Mouse (Mus musculus): ENCODE results near the gene Phb2. TPM values are rescaled to one million over a fixed set of nuclear protein-coding genes. Genes with fewer than 3 reads are reported as not detected.

Gene Phb2
- polyA plus RNA-seq, 1 experiment: not detected

DNA sequence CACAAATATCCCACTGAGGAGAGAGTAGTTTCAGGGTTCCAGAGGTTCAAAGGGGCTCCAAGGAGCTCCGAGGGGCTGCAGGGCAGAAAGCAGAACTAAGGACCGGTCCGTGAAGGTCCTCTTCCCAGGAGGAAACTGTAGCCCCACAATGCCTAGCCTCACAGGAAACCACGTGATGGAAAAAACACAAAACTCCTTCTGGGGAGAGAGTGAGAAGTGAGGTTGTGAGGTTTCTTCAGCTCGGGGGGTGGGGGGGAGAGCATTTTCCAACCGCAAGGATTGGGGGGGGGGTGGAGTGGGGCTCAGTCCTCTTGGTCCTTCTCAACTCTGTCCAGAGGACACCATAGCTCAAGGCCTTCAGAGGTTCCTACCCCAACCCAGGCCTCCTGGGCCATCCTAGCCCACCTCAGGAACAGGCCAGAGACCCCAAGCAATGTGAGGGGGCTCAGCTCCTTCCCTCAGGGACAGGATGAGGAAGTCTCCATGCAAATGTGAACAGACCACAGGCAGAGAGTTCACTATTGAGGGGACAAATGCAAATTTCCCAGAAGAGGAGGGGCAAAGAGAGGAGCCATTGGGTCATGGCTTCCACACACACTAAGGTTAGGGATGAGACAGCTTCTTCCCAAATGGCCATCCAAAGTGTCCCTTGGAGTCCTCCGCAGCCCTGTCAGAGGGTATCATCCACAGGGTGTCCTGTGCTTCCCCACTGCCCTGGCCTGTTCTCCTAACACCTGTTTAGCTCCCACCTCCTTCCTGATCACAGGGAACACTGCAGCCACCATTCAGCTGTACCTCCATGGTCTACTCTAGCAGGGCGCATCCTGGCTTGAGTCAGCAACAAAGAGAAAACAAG, 17.9 kb downstream of the Phb2 start:
- TF ChIP-seq POLR2A (IDR thresholded peaks at IDR 0.05; ENCODE audit: insufficient read depth, low read depth, low read length) (no peak), CTCF (IDR thresholded peaks at IDR 0.05; ENCODE audit: insufficient read depth, low read depth, low read length) (no peak)
- Histone ChIP-seq H3K27ac (ENCODE audit: insufficient read depth, low read depth, low read length) (no peak overlapping the region), H3K4me3 (ENCODE audit: insufficient read depth, low read depth, low read length) (no peak overlapping the region), H3K4me1 (ENCODE audit: control insufficient read depth, insufficient read depth, low read length) (peaks cover 4% of the 10 kb centered on the region; the same call in 1 of the 2 replicates)
- 88% methylated on average over 8 of the region's 8 CpGs for WGBS

DNA sequence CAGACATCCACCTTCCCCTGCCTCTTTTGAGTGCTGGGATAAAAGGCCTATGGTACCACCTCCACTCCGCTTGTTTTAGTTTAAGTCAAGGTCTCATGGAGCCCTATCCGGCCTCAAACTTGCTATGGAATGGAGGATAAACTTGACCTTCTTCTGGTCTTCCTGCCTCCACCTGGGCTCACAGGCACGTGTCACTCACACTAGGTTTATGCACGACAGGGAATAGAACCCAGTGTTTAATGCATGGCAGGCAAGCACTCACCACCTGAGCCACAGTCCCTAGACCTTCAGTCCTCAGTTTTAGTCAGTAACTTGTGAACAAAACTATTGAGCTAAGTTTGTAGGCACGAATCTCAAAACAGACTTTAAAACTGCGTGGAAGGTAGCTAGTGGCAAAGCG, 18.9 kb downstream of the Phb2 start:
- Histone ChIP-seq H3K4me1 (ENCODE audit: control insufficient read depth, insufficient read depth, low read length) (peaks cover 4% of the 10 kb centered on the region; the same call in 1 of the 2 replicates), H3K27ac (ENCODE audit: insufficient read depth, low read depth, low read length) (no peak overlapping the region), H3K4me3 (ENCODE audit: insufficient read depth, low read depth, low read length) (no peak overlapping the region)
- TF ChIP-seq CTCF (IDR thresholded peaks at IDR 0.05; ENCODE audit: insufficient read depth, low read depth, low read length) (no peak), POLR2A (IDR thresholded peaks at IDR 0.05; ENCODE audit: insufficient read depth, low read depth, low read length) (no peak)
- 86% methylated on average over 7 of the region's 7 CpGs for WGBS

DNA sequence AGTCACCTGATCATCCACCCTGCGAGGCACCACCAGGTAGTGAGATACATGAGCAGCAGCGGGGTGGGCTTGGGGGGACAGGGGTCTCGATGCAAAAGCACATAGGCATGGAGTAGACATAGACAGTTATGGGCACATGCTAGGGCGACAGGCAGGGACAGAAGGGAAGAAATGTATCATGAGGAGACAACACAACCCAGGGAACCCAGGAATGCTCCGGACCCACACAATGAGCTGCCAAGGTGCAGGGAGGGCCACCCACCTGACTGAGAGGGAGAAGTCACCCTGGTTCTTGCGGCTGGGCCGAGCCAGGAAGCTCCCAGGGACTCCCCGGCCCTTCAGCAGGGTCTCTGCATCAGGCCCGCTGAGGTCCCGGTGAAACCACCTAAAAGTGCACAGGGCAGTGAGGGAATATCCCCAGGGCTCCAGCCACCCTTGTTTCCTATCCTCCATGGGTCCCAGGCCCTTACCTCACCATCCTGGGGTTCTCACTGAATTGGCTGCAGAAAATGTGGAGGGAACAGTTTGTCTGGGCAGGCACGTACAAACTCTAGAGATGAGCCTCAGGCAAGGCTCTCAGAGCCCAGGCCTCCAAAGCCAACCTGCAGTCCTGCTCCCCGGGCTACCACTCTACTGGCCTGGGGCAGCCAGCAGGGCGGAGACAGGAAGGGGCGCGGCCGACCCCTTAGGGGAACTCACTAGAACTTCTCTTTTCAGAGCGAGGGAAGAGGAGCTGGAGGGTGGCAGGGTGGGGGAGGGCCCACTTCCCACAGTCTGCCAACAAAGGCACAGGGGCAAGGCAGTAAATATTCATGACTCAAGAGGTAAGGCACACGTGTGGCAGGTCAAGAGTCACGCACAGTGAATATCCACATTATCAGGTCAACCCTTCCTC, 20.6 kb downstream of the Phb2 start:
- Histone ChIP-seq H3K4me3 (ENCODE audit: insufficient read depth, low read depth, low read length) (no peak overlapping the region; the same call in 1 of the 2 replicates), H3K27ac (ENCODE audit: insufficient read depth, low read depth, low read length) (no peak overlapping the region), H3K4me1 (ENCODE audit: control insufficient read depth, insufficient read depth, low read length) (peaks cover 4% of the 10 kb centered on the region; the same call in 1 of the 2 replicates)
- 63% methylated on average over 19 of the region's 19 CpGs for WGBS
- TF ChIP-seq POLR2A (IDR thresholded peaks at IDR 0.05; ENCODE audit: insufficient read depth, low read depth, low read length) (no peak), CTCF (IDR thresholded peaks at IDR 0.05; ENCODE audit: insufficient read depth, low read depth, low read length) (no peak)

DNA sequence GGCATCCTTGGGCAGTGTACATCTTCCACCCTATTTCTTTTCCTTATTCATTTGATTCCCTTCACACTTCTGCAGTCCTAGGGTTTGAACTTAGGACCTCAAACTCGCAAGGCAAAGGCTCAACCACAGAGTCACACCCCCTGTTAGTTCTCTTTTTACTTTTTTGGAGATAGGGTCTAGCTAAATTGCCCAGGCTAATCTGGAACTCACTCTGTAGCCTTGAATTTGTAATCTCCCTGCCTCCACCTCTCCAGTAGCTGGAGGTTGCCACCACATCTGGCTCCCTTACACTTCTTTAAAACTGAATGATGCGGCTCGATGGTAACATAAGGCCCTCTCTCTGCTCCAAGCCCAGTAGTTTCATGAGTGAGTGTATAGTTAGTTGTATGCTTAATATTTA, 22.3 kb downstream of the Phb2 start:
- Histone ChIP-seq H3K4me3 (ENCODE audit: insufficient read depth, low read depth, low read length) (no peak overlapping the region), H3K27ac (ENCODE audit: insufficient read depth, low read depth, low read length) (no peak overlapping the region), H3K4me1 (ENCODE audit: control insufficient read depth, insufficient read depth, low read length) (peaks cover 15% of the 10 kb centered on the region)
- TF ChIP-seq CTCF (IDR thresholded peaks at IDR 0.05; ENCODE audit: insufficient read depth, low read depth, low read length) (no peak), POLR2A (IDR thresholded peaks at IDR 0.05; ENCODE audit: insufficient read depth, low read depth, low read length) (no peak)
- WGBS: 91% methylated on average over 3 of the region's 3 CpGs

DNA sequence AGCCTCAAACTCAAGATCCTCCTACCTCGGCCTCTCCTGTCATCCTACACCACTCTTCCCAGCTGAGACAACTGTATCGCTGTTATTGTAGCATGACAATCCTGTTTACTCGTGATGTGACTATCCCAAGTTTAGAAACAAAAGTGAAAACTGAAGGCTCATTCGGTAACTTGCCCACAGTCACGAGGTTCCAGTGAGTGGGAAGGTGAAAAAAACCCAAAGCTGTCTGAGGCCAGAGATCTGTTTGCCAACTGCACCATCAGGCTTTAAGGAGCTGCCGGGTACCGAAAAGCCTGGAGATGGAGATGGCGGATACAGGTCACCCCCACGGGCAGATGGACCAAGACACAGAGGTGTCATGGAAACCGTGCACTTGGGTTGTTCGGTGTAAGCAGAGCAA, 24.9 kb downstream of the Phb2 start:
- TF ChIP-seq CTCF (IDR thresholded peaks at IDR 0.05; ENCODE audit: insufficient read depth, low read depth, low read length) (no peak), POLR2A (IDR thresholded peaks at IDR 0.05; ENCODE audit: insufficient read depth, low read depth, low read length) (no peak)
- H3K4me3 ChIP-seq (ENCODE audit: insufficient read depth, low read depth, low read length): no peak overlapping the region
- 86% methylated on average over 11 of the region's 11 CpGs for WGBS

DNA sequence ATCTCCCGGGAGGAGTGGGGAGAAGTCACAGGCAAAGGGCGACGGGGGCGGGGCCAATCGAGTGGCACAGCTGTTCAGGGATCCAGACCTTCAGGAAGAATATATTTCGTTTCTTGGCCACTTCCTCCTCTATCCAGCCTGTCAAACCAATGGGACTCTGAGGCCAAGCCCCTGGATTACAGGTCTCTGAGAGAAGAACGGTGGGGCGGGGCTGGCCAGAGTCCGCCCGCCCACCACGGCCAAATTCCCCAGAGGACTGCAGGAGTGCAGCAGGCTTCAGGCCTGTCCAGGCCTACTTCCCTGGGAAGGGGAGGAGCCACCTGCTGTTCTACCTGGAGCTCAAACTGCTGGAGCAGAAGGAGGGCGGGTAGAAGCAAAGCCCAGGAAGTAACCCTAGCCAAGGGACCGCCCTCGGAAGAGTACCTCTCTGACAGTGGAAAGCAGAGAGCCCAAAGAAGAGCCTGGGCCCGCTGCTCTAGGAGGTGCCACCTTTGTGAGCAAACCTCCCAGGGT, 26.4 kb downstream of the Phb2 start, which contains the start of gene Ptpn6:
TSS of gene Ptpn6 (minus strand) at position 204 of the 513 bp plus-strand sequence.
- no peak for TF ChIP-seq CTCF (IDR thresholded peaks at IDR 0.05; ENCODE audit: insufficient read depth, low read depth, low read length)
- no peak for TF ChIP-seq POLR2A (IDR thresholded peaks at IDR 0.05; ENCODE audit: insufficient read depth, low read depth, low read length)
- H3K27ac ChIP-seq (ENCODE audit: insufficient read depth, low read depth, low read length): no peak within 1 kb of the TSS
- H3K4me1 ChIP-seq (ENCODE audit: control insufficient read depth, insufficient read depth, low read length): peaks cover 25% of the 10 kb centered on the region
- 40% methylated on average over 15 of the region's 15 CpGs for WGBS
- H3K4me3 ChIP-seq (ENCODE audit: insufficient read depth, low read depth, low read length): no peak within 1 kb of the TSS

More for the DNA sequence above, 24.9 kb downstream of the Phb2 start:
- no peak overlapping the region for H3K27ac ChIP-seq (ENCODE audit: insufficient read depth, low read depth, low read length)
- peaks cover 23% of the 10 kb centered on the region for H3K4me1 ChIP-seq (ENCODE audit: control insufficient read depth, insufficient read depth, low read length)

DNA sequence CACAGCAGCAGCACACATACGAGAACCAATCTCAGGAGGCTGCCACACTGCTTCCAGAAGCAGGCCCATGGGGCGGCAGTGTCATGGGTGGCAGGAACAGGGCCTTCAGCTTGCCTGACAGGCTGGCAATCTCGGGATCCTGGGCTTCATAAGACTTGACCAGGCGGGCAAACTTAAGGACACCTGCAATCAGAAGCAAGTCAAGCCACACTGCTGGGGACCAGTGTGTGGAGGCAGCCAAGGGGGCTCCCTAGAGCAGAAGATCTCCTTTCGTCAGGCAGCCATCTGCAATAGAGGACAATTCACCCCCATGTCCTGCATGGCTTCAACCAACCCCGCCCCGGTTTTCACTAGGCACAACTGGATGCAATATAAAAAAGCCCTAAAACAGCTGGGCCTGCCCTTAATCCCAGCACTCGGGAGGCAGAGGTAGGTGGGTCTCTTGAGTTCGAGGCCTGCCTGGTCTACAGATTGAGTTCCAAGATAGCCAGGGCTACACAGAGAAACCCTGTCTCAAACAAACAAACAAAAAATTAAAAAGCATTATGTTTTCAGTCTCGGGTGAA, 27.2 kb downstream of the Phb2 start:
- H3K4me1 ChIP-seq (ENCODE audit: control insufficient read depth, insufficient read depth, low read length): peaks cover 28% of the 10 kb centered on the region
- 69% methylated on average over 10 of the region's 10 CpGs for WGBS
- no peak overlapping the region for H3K4me3 ChIP-seq (ENCODE audit: insufficient read depth, low read depth, low read length)
- H3K27ac ChIP-seq (ENCODE audit: insufficient read depth, low read depth, low read length): no peak overlapping the region
- TF ChIP-seq CTCF (IDR thresholded peaks at IDR 0.05; ENCODE audit: insufficient read depth, low read depth, low read length) (no peak), POLR2A (IDR thresholded peaks at IDR 0.05; ENCODE audit: insufficient read depth, low read depth, low read length) (no peak)

DNA sequence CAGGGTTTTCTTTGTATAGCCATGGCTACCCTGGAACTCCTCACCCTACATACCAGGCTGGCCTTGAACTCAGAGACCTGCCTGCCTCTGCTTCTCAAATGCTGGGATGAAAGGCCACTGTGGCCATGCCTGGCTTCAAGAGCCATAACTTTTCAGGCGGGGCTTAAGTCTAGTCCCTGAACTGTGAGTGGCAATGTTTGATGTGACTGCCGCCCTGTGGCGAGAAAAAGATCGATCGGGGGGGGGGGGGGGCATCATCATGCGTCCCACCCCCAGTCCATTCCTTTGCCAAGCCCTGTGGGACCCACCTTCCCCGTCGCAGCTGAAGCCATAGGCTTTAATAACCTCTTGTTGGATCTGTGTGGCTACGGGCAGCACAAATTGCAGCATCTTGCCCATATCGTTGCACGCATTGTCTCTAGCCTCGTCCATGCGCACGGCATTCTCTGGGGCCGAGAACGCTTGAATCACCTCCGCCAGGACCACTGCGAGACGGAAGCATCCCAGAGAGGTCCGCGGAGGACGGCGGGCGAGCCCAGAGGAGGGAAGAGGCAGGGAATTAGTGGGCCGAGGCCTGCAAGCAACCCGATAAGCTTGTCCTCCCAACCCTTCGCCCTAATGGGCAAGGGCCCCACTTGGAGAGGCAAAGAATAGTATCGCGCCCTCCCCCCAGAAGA, 28.2 kb downstream of the Phb2 start:
- Histone ChIP-seq H3K4me3 (ENCODE audit: insufficient read depth, low read depth, low read length) (peak overlapping the region; percentile 63), H3K4me1 (ENCODE audit: control insufficient read depth, insufficient read depth, low read length) (peaks cover 37% of the 10 kb centered on the region), H3K27ac (ENCODE audit: insufficient read depth, low read depth, low read length) (peak overlapping the region; percentile 92)
- TF ChIP-seq POLR2A (IDR thresholded peaks at IDR 0.05; ENCODE audit: insufficient read depth, low read depth, low read length): no peak
- TF ChIP-seq CTCF (IDR thresholded peaks at IDR 0.05; ENCODE audit: insufficient read depth, low read depth, low read length): no peak
- under 1% methylated on average over 29 of the region's 29 CpGs for WGBS

Data from olfactory bulb, adult 2 months (tissue).